Mouse (Mus musculus) C2C12 (cell line): ENCODE results near the gene Amdhd1.

ENCODE experiments used
- CEBPB ChIP-seq: IDR thresholded peaks from one replicate; pipeline ENCODE4 v1.6.1; 2011; ENCODE audit warnings: low read depth, mild to moderate bottlenecking, control low read depth, moderate library complexity
- CTCF ChIP-seq: IDR thresholded peaks from one replicate; pipeline ENCODE4 v1.5.1; 2011; ENCODE audit not compliant: control insufficient read depth, insufficient read depth, insufficient read length
- MYOD1 ChIP-seq: IDR thresholded peaks from one replicate; pipeline ENCODE4 v1.6.1; 2011; ENCODE audit warnings: low read depth; ENCODE audit not compliant: control insufficient read depth, insufficient read length
- USF1 ChIP-seq: IDR thresholded peaks from one replicate; pipeline ENCODE4 v1.6.1; 2011; ENCODE audit warnings: low read depth, mild to moderate bottlenecking, control low read depth, moderate library complexity

DNA sequence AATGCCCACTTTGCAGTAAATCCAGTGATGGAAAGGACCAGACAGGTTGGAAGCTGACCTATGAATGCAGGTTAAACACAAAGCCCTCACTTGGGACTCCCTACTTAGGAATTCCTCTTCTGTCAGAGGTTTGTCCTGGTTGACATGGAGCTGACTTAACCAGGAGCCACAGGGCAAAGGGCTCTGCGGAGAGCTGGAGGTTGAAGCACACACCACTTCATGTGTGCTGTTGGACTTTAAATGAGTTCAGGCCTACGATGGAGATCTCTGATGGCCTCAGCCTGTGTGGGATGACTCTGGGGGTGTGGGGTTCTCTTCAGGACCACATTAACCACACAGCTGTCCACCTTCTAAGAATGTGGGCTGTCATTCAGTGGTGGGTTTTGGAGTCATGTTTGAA lies 1.5 kb downstream of the Amdhd1 start:
- TF ChIP-seq CTCF (no peak), USF1 (no peak), CEBPB (no peak), MYOD1 (no peak)
